Mouse (Mus musculus) gastrocnemius, postnatal 36 days (tissue): Measurements from ENCODE around the gene Notch1. TPM values are rescaled to one million over a fixed set of nuclear protein-coding genes. Genes with fewer than 3 reads are reported as not detected.

Source experiments
- DNase-seq, 2 experiments: peaks; one replicate each; pipeline ENCODE4 v3.0.0; 2022
- intact Hi-C: fragments of 180-260 bp; cut with DNase I; formaldehyde crosslinking; loops from one replicate; pipeline ENCODE4 v1.15.1; 2025
- total RNA-seq, 2 experiments: library from RNA; stranded (reverse); gene quantifications; 2 replicates each; pipeline ENCODE4 v1.2.3; 2021

The Notch1 gene
- total RNA-seq, 2 experiments from 2014 or later = 7.7 to 8.0 TPM

DNA sequence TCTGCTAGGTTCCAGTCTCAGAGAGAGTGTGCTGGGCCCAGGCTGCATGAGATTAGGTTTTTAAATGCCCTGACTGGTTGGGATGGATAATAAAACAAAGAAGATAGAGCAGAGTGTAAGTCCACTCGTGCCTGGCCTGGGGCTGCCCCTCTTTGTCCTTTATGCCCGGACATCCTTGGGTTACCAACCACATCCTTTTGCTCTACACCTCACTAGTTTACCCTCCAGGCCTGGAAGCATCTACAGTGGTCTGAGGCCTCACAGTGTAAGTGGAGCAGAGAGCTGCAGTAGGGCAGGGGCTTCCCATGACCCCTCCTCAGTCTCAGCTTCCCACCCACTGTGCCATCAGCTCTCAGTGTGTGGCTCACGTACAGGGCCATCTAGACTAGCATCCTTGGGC, 17.7 kb upstream of the Notch1 start:
- DNase-seq = no peak
- intact Hi-C loops = no loop called here

GRCm38 (mm10) chr2:26533249-26533648, 16.8 kb upstream of the Notch1 start:
- intact Hi-C loops = no loop called here
- no peak for DNase-seq

- no peak for DNase-seq
- intact Hi-C loops = no loop called here
Observed at GRCm38 (mm10) chr2:26531829-26532228, 15.4 kb upstream of the Notch1 start.

DNA sequence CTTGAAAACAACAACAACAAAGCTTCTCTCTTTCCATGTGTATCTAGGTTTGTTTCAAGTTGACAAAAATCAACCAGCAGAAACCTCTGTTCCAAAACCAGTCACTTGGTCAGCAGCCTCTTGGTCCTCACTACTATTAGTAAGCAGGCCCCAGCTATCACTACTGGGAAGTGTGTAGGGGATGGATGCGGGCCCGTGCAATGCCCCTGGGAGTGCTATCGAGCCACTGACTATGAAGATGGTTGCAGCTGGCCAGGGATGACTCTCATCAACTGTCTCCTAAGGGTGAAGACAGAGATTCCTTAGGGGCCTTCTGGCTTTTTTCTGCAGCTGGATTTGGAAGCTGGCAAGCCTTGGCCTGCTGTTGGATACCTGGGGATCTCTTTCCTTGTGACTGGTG, 13.4 kb upstream of the Notch1 start:
- intact Hi-C loops = no loop called here
- no peak for DNase-seq

DNA sequence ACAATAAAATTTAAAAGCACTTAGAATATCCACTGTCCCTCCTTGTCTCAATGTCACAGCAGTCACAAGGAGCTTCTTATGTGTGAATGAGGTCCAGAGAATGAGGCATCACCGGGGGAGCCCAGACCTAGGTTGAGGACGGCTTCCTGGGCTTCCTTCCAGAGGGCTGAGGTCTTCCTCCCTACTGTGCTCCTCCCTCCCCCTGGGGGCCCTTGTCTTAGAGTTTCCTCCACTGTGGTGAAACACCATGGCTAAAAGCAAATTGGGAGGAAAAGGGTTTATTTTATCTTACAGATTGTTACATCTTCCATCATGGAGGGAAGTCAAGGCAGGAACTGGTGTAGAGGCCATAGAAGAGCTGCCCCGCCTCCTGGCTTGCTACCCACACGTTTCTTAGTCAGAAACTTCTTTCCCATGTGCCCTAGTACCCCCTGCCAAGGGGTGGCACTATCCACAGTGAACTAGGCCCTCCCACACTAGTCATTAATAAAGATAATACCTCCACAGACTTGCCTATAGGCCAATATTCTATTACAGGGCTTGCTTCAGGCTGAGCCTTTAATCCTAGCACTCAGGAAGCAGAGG, 12.8 kb upstream of the Notch1 start:
- no peak for DNase-seq
- intact Hi-C loops = no loop called here

- intact Hi-C loops = no loop called here
- no peak for DNase-seq
Observed at GRCm38 (mm10) chr2:26526443-26527257, 10.2 kb upstream of the Notch1 start.

DNA sequence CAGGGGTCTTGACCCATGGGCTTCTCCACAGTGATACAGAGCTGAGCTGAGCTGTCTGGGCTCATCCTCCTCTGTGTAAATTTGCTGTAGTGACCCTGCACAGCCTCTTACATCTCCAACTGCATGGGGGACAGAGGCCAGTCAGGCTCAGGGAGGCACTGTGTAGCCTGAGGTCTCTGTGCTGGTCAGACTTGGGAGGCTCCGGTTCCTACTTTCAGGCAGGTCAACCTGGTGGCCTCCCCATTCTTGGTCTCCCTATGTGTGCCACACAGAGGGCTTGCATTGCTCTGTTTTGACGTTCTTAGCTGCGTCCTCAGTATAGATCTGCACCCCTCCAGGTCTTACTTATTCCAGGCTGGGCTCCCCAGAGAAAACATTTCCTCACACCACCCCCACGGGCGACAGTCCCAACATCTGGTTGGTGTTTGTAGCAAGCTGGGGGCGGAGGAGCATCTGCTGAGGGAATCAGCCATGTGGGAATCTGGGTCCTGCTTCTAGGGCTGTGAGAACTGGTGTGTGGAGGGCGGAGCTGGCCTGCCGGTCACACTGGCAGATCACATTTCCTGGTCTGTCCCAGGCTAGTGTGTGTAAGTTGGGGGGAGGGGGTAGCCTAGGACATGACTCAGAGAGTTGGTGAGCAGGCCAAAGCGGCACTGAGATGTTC, 9.0 kb upstream of the Notch1 start:
- peak; percentile 69 to 74 for DNase-seq
- intact Hi-C loops = no loop called here

GRCm38 (mm10) chr2:26522327-26522726, 5.9 kb upstream of the Notch1 start:
- no peak for DNase-seq
- intact Hi-C loops = no loop called here

GRCm38 (mm10) chr2:26519753-26520152, 3.3 kb upstream of the Notch1 start:
- DNase-seq = no peak
- intact Hi-C loops = no loop called here

DNA sequence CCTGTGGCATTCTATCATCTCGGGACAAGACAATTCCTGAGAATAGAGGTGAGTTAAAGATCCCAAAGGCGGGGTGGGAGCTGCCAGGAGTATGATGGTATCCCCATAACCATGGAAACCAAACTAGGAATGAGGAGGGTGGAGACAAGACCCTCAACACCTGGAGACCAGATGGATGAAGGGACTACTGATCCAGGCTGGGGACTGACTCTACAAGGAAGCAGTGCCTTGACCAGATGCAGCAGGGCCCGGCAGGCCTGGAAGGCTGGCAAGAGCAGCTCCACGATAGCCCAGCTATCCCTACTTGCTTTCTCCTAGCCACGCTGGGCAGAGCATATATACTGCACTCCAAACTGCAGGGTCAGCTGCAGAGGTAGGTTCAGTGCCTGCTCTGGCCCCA, 524 bp upstream of the Notch1 start:
- intact Hi-C loops = no loop called here
- no peak for DNase-seq

DNA sequence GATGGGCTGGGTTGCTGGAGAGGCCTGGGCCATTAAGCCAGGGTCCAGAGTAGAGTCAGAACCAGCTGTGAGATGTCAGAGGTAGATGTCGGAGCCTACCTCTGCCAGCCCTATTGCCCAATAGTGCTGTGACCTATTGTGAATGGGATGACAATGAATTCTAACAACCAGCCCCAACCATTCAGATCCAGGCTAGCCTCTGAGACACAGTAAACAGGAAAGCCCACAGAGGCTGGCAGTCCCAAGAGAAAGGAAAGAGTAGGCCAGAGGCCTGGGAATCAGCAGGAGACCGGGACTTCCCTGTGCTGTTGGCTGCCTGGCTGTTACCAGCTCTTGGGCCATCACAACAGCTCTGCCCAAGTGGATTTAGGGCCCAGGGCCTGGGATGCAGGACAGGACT, 1.1 kb downstream of the Notch1 start:
- DNase-seq = no peak
- intact Hi-C loops = no loop called here

GRCm38 (mm10) chr2:26513105-26513745, 3.2 kb downstream of the Notch1 start:
- no peak for DNase-seq
- intact Hi-C loops = no loop called here

DNA sequence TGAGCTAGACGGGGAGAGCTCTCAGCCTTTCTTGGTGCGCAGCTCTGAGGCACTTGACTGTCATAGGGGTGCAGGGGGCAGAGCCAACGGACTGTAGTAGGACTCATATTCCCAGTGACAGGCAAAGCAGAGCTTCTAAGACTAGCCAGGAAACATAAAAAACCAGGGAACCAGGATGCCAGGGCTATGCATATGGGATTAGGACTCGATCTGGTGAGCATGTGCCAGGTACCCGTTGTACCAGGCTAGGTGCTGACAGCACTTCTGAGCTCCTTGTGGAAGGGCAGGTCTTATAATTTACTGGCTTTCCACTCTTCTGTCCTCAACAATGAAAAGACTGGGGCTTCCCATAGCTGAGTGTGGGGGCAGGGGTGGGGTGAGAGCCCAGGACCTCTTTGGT, 7.8 kb downstream of the Notch1 start:
- no peak for DNase-seq
- intact Hi-C loops = no loop called here

DNA sequence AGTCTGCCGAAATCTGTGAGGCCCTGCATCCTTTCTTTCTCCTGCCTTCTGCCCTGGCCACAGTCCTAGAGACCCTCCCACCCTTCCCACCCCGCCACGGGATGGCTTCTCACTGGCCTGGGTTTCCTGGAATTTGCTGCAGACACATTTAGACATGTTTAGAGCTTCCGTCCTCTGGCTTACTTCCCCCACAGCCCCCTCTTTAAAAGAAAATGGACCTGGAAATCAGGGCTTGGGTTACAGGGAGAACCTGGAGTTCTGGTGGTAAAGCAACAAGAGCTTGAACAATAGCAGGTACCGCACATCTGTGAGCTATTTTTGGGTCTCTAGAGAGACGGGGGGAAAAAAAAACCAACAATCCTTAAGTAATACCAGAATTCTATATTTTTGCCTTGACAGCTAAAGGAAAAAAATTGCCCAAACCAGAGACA, 8.5 kb downstream of the Notch1 start:
- intact Hi-C loops = no loop called here
- no peak for DNase-seq

DNA sequence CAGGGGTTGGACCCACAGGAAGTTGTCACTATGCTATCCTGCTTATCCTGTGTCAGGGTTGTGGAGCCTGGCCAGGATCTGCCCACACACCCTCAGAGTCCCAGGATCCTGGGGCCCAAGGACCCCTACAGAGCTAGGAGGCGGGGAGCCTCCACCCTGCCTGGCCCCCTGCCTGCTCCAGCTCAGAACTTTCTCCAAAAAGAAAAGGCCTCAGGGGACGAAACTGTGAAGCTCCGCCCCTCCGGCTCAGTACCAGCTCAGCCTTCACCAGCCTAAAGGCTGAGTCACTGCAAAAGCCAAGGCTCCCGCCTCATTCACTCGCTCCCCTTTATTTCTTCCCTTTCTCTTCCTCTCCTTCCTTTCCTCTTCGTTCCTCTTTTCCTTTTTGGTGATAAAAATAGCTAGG, 9.0 kb downstream of the Notch1 start:
- peak; percentile 45 to 59 for DNase-seq

GRCm38 (mm10) chr2:26506746-26507280, 9.7 kb downstream of the Notch1 start:
- intact Hi-C loops = no loop called here
- DNase-seq = no peak

More for the DNA sequence above, 9.0 kb downstream of the Notch1 start:
- intact Hi-C loops = no loop called here

DNA sequence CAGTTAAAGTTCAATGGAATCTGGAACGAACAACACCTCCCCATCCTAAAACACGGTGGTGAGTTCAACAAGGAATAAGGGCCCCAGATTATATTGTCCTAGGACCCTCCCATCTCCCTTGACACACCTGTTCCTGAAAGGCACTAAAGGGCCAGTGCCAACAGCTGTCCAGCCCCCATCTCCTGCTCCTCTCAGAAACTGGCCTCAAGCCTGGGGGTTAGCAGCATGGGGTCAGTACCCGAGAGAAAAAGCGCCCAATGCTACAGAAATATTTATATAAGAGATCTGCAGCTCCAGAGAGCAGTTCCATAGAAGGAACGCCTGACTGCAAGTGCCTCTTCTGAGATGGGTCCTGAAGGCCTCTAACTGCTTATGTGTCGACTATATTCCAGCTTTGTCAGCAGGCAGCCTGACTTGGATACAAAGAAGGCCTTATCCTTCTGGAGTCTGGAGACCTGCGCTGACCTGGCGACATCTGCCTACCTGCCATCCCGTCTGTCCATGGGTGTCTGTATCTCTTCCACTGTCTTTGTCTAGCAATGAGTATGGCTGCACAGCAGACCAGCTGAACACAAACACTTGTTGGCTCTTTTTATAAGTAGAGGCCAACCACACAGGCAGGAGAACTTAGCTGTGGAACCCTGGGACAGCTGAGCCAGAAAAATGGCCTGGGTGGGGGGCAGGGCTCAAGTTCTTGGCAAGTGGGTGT, 11.5 kb downstream of the Notch1 start:
- intact Hi-C loops = no loop called here
- no peak for DNase-seq

DNA sequence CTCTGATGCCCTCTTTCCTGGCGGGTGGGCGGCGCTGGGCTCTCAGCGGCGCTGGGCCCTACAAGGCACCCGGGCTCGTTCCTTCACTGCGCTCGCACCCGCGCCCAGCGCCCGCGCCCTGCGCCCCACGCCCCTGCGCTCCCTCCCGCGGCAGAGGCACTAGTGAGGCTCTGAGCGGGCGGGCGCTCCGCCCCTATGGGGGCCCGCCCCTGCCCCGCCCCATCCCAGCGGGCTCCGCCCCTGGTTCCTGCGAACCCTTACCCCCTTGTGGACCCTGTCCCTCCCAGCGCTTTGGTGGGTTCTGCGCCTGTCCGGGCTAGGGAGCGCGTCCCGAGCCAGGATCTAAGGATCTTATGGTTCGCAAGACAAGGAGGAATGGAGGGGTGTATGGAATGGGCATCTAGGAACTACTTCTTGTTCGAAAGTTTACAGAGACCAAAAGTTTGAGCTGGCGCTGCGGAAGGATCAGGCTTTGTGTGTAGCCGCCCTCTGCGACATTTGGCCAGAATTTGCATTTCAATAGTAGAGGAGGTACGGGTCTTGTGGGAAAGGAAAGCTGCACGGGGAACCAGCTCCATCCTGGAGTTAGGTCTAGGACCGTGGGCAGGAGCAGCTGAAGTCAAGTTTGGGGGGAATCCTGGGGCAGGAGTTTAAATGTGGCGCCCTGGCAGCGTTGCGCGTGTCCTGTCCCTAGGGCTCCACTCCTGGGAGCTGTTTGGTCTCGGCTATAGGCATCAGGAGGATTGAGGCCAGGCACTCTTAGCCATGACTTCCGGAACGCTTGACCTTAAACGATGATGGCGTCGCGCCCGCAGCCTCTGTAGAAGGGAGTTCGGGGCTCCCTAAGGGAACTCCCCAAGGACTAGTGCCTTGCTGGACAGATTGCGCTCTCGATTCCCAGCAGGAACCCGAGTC, 12.5 kb downstream of the Notch1 start:
- DNase-seq = peak; percentile 61 to 78
- intact Hi-C loops = no loop called here
